In genomic region chr11:51391548-51391947, GRCm38 (mm10) we compare ENCODE assay signal across 9 mouse cellular contexts.
DNase-seq lines count a peak whose midpoint lies in the region; ATAC-seq and TF ChIP-seq lines count a peak whose summit lies in the region.
"Had no signal": no experiment of that assay in that cellular context is flagged by ENCODE, and none has a peak within 500 bp of the region (broad histone marks: within the 10 kb centered on the region; RNA-seq: fewer than 3 reads in every experiment).

No protein-coding gene starts in this region.

- H3K4me1 ChIP-seq in heart, embryonic 11.5 days (ENCODE audit: control insufficient read depth, insufficient read depth, low read length) = no peaks in the 10 kb centered on the region
- no peaks in the 10 kb centered on the region for H3K4me1 ChIP-seq in liver, postnatal 0 days (ENCODE audit: insufficient read depth)
- H3K4me1 ChIP-seq: heart, embryonic 15.5 days had no signal

- H3K9ac ChIP-seq in heart, embryonic 11.5 days (ENCODE audit: low read depth, low read length) = no peak overlapping the region
- H3K9ac ChIP-seq in liver, postnatal 0 days (replicated peaks) = no peak overlapping the region
- H3K9ac ChIP-seq: heart, embryonic 15.5 days had no signal

- ATAC-seq in heart, embryonic 11.5 days (replicated peaks; ENCODE audit: insufficient number of reproducible peaks, low FRiP score, low TSS enrichment) = no peak
- no peak for ATAC-seq in liver, postnatal 0 days

- no peaks in the 10 kb centered on the region for H3K36me3 ChIP-seq in heart, embryonic 11.5 days (ENCODE audit: control insufficient read depth, insufficient read depth, low read length)
- no peaks in the 10 kb centered on the region for H3K36me3 ChIP-seq in liver, postnatal 0 days (replicated peaks; ENCODE audit: insufficient read depth, low read length)
- H3K36me3 ChIP-seq: heart, embryonic 15.5 days had no signal

- WGBS in heart, embryonic 11.5 days (ENCODE audit: insufficient replicate concordance) = 65% methylated on average over 4 of the region's 4 CpGs
- WGBS in liver, postnatal 0 days (ENCODE audit: insufficient replicate concordance) = 79% methylated on average over 4 of the region's 4 CpGs

- H3K9me3 ChIP-seq in heart, embryonic 11.5 days (replicated peaks; ENCODE audit: control insufficient read depth, low read length) = no peaks in the 10 kb centered on the region
- H3K9me3 ChIP-seq in liver, postnatal 0 days (ENCODE audit: low read length) = no peaks in the 10 kb centered on the region
- H3K9me3 ChIP-seq: heart, embryonic 15.5 days had no signal

- intact Hi-C loops in heart, postnatal 14 days (cut with DNase I) = no loop called here
- intact Hi-C loops in left cerebral cortex, postnatal 14 days (cut with DNase I) = loop anchor here (10.0 kb wide), 1 partner anchor 47 kb away; no protein-coding TSS in a partner anchor

- no peak overlapping the region for H3K4me2 ChIP-seq in heart, embryonic 11.5 days
- H3K4me2 ChIP-seq in liver, postnatal 0 days (ENCODE audit: low read depth, low read length) = no peak overlapping the region
- H3K4me2 ChIP-seq: heart, embryonic 15.5 days had no signal

- TF ChIP-seq EP300 in liver, postnatal 0 days (IDR thresholded peaks at IDR 0.05; ENCODE audit: low read depth) = no peak

- TF ChIP-seq CTCF in liver, postnatal 0 days (IDR thresholded peaks at IDR 0.05; ENCODE audit: low read depth) = no peak

- no peaks in the 10 kb centered on the region; the same call in 1 of the 2 replicates for H3K27me3 ChIP-seq in heart, embryonic 11.5 days (ENCODE audit: control insufficient read depth, insufficient read depth, low read length)
- no peaks in the 10 kb centered on the region for H3K27me3 ChIP-seq in liver, postnatal 0 days (ENCODE audit: insufficient read depth, low read length)

- DNase-seq in heart, postnatal 14 days = peak; percentile 8 to 12
- peak; percentile 18 to 32 for DNase-seq in frontal cortex, postnatal 10 days (ENCODE audit: low spot score in 2 of 2)
- peak; percentile 50 to 83 for DNase-seq in left cerebral cortex, postnatal 14 days (ENCODE audit: low spot score in 2 of 2)
- DNase-seq in right cerebral cortex, postnatal 4 days = peak; percentile 51
- DNase-seq in urinary bladder, adult 18-20 months (ENCODE audit: low spot score in 2 of 2) = no peak
- DNase-seq in B cell, adult 2 months = no peak
- DNase-seq in liver, postnatal 0 days = no peak

- no peak overlapping the region for H3K27ac ChIP-seq in heart, embryonic 11.5 days (ENCODE audit: low read depth, low read length)
- H3K27ac ChIP-seq in liver, postnatal 0 days (ENCODE audit: low read depth) = no peak overlapping the region
- H3K27ac ChIP-seq: heart, embryonic 15.5 days had no signal

- no peak overlapping the region for H3K4me3 ChIP-seq in heart, embryonic 11.5 days (ENCODE audit: low read depth, low read length)
- H3K4me3 ChIP-seq in liver, postnatal 0 days (ENCODE audit: low read depth, low read length) = no peak overlapping the region
- H3K4me3 ChIP-seq: heart, embryonic 15.5 days had no signal

Comparison
In these comparisons a context has a peak if more than half of its experiments do, and no peak if none do; other contexts are left out.
1. DNase-seq: peak in heart, postnatal 14 days (2 of 2), frontal cortex, postnatal 10 days (2 of 2), left cerebral cortex, postnatal 14 days (2 of 2) and right cerebral cortex, postnatal 4 days (single experiment); none in urinary bladder, adult 18-20 months (0 of 2), B cell, adult 2 months (0 of 2) and liver, postnatal 0 days (single experiment).